Mouse (Mus musculus): ENCODE measurements around the gene Slc24a1. TPM values are rescaled to one million over a fixed set of nuclear protein-coding genes. Genes with fewer than 3 reads are reported as not detected.

Slc24a1 gene
- polyA plus RNA-seq (2014; fragmentation: Illumina TruSeq; extraction: RNeasy Lipid Tissue Mini Kit (QIAGEN cat#74804); ENCODE audit: insufficient read depth, low read depth, low replicate concordance), result not detected

GRCm38 (mm10) chr9:64951161-64951657, at the start of gene Slc24a1:
Slc24a1 (minus strand) TSS chr9:64951607.

GRCm38 (mm10) chr9:64960117-64960977, 8.9 kb upstream of the Slc24a1 start, which contains the start of gene Ints14:
Ints14 (plus strand) TSS chr9:64960905.

Other genes starting within 250 kb of the Slc24a1 start
- 259 TPM for gene Rab11a, start 213.8 kb downstream of the Slc24a1 start, polyA plus RNA-seq (2014; fragmentation: Illumina TruSeq; extraction: RNeasy Lipid Tissue Mini Kit (QIAGEN cat#74804); ENCODE audit: insufficient read depth, low read depth, low replicate concordance)
- gene Dennd4a, start 140.3 kb downstream of the Slc24a1 start, polyA plus RNA-seq (2014; fragmentation: Illumina TruSeq; extraction: RNeasy Lipid Tissue Mini Kit (QIAGEN cat#74804); ENCODE audit: insufficient read depth, low read depth, low replicate concordance), result 8.2 TPM
- 9.4 TPM for gene Ints14, start 9.3 kb upstream of the Slc24a1 start, polyA plus RNA-seq (2014; fragmentation: Illumina TruSeq; extraction: RNeasy Lipid Tissue Mini Kit (QIAGEN cat#74804); ENCODE audit: insufficient read depth, low read depth, low replicate concordance)
- gene Hacd3, start 70.1 kb upstream of the Slc24a1 start, polyA plus RNA-seq (2014; fragmentation: Illumina TruSeq; extraction: RNeasy Lipid Tissue Mini Kit (QIAGEN cat#74804); ENCODE audit: insufficient read depth, low read depth, low replicate concordance), result 64.8 TPM
- gene Dpp8, start 80.8 kb upstream of the Slc24a1 start, polyA plus RNA-seq (2014; fragmentation: Illumina TruSeq; extraction: RNeasy Lipid Tissue Mini Kit (QIAGEN cat#74804); ENCODE audit: insufficient read depth, low read depth, low replicate concordance), result 21.7 TPM
- 0.63 TPM for gene Igdcc4, start 149.9 kb upstream of the Slc24a1 start, polyA plus RNA-seq (2014; fragmentation: Illumina TruSeq; extraction: RNeasy Lipid Tissue Mini Kit (QIAGEN cat#74804); ENCODE audit: insufficient read depth, low read depth, low replicate concordance)
- gene Igdcc3, start 189.6 kb upstream of the Slc24a1 start, polyA plus RNA-seq (2014; fragmentation: Illumina TruSeq; extraction: RNeasy Lipid Tissue Mini Kit (QIAGEN cat#74804); ENCODE audit: insufficient read depth, low read depth, low replicate concordance), result not detected
- gene Parp16, start 243.7 kb upstream of the Slc24a1 start, polyA plus RNA-seq (2014; fragmentation: Illumina TruSeq; extraction: RNeasy Lipid Tissue Mini Kit (QIAGEN cat#74804); ENCODE audit: insufficient read depth, low read depth, low replicate concordance), result 3.9 TPM